Mouse (Mus musculus) thymus, postnatal 4 days (tissue): ENCODE measurements around the gene Tsga10ip.

Experiments
- DNase-seq: peaks from one replicate; pipeline ENCODE4 v3.0.0; 2021

Gene Tsga10ip

DNA sequence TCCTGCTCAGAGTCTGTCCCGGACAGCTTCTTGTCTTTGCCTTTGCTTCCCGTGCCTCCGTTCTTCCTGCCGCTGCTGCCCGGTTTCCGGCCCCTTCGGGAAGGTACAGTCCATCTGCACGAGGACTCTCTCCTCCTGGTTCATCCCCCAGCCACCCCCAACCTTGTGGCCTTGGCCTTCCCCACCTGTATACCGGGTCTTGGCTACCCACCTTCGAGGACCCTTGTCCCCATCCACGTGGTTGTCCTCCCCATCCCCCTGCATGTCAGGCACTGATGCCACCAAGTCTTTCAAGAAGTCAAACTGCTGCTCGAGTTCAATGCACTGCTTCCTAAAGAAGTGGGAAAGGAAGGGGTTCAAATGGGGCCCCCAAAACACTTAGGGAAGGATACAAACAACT is 21.2 kb upstream of the Tsga10ip start:
- DNase-seq, result peak; percentile 42

GRCm38 (mm10) chr19:5422895-5423443 is 20.6 kb upstream of the Tsga10ip start:
- peak; percentile 50 for DNase-seq

GRCm38 (mm10) chr19:5422267-5422666 is 19.9 kb upstream of the Tsga10ip start:
- peak; percentile 51 for DNase-seq

DNA sequence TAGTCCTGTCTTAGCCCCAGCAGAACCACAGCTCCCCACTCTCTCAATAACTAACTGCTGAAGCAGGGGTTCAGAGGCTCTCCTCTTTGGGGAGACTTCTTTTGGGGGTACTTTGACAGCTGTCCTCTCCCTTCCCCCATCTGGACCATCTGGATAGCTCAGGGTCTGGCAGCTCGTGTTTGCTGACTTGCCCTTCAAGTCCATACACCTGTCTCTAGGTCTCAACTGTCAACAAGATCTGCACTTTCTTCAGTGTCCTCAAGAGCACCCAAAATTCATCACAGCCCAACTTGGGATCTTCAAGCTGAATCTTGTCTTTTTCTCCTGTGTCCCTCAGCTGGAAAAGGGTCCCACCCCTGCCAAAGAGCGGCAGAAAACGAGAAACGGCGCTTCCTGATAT is 19.5 kb upstream of the Tsga10ip start:
- DNase-seq, result peak; percentile 36

GRCm38 (mm10) chr19:5420579-5420978 is 18.3 kb upstream of the Tsga10ip start:
- no peak for DNase-seq

GRCm38 (mm10) chr19:5419630-5420029 is 17.3 kb upstream of the Tsga10ip start:
- DNase-seq, result no peak

DNA sequence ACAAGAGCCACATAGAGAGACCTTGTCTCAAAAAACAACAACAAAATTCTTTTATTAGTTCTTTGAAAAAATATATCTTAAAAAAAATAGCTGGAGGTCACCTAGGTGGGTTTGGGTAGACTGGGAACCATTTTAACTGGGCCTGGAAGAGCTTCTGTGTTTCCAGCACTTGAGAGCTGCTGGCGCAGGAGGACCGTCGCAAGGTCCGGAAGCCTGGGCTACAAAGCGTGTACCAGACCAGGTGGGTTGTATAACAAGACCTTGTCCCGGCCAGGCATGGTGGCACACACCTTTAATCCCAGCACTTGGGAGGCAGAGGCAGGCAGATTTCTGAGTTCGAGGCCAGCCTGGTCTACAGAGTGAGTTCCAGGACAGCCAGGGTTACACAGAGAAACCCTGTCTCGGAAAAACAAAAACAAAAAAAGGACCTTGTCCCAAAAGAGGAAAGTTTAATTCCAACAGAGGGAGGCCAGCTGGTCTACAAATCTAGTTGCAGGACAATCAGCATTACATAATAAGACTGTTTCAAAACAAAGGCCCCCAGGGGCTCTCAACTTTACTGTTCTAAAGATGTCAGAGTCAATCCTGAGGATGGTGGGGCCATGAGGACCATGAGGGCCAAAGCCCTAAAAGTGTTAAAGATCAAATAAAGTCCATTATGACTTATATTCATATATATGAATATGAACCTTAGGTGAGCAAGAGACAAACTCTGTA is 16.6 kb upstream of the Tsga10ip start:
- DNase-seq, result no peak

- no peak for DNase-seq
These were observed 12.2 kb upstream of the Tsga10ip start for GRCm38 (mm10) chr19:5414534-5414957.

DNA sequence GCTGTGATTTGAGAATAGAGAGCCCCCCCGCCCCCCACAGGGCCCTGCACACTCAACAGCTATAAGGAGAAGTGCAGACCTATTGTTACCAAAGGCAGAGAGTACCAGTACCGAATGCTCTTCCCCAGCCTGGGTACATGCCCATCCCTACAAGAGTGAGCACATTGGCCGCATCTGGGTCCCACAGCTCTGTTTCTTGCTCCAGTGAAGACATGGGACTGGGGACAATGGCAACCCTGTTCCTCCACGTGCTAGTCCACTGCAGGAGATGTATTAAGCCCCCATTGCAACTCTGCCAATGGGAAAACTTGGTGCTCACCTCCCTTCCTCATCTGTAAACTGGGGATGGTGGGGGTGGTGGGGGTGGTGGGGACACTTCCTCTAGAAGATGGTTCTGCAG is 11.5 kb upstream of the Tsga10ip start:
- DNase-seq, result no peak

DNA sequence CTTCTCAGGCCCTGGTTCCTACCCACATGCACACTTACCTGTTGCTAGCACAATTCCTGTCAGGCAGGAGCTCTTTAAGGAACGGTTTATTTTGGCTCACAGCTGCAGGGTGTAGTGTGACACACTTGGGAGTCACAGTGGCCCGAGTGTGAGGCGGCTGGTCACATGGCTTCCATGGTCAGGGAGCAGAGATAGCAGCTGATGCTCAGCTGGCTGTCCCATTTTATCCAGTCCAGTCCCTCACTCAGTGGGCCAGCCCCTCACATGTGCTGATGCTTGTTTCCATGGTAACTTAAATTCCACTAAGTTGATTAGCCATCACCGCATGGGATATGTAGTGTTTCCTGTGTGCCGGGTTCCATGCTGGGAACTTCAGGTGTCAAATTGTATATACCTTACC is 9.6 kb upstream of the Tsga10ip start:
- no peak for DNase-seq

DNA sequence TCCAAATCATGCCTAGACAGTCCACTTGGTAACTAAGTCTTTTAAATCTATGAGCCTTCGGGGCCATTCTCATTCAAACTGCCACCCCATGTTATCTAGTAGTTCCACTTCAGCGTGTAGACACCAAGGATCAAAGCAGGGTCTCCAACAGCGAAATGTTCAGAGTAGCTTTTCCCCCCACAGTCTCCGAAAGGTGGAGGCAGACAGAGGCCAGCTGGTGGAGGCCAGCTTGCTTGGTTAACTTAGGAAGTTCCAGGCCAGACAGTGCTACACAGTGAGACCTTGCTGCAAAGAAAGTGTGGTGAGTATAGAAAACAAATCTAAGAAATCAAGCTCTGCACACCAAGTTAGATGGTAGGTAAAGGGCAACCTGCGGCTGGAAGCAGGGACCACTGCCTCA is 8.3 kb upstream of the Tsga10ip start:
- DNase-seq, result no peak

DNA sequence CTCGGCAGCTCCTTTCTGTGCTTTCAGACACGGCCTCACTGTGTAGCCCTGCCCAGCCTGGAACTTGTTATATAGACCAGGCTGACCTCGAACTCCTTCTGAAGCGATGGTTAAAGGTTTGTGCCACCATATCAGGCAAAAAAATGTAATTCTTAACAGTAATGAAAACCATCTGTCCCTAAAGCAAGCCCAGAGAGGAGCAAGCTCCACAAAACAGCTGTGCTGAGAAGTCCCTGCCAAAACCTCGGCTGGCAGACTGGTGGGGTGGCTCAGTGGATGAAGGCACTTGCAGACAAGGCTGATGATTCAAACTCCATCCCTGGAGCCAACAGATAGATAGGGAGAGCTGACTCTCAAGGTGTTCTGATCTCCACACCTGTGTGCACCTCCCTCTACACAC is 6.7 kb upstream of the Tsga10ip start:
- DNase-seq, result no peak

DNA sequence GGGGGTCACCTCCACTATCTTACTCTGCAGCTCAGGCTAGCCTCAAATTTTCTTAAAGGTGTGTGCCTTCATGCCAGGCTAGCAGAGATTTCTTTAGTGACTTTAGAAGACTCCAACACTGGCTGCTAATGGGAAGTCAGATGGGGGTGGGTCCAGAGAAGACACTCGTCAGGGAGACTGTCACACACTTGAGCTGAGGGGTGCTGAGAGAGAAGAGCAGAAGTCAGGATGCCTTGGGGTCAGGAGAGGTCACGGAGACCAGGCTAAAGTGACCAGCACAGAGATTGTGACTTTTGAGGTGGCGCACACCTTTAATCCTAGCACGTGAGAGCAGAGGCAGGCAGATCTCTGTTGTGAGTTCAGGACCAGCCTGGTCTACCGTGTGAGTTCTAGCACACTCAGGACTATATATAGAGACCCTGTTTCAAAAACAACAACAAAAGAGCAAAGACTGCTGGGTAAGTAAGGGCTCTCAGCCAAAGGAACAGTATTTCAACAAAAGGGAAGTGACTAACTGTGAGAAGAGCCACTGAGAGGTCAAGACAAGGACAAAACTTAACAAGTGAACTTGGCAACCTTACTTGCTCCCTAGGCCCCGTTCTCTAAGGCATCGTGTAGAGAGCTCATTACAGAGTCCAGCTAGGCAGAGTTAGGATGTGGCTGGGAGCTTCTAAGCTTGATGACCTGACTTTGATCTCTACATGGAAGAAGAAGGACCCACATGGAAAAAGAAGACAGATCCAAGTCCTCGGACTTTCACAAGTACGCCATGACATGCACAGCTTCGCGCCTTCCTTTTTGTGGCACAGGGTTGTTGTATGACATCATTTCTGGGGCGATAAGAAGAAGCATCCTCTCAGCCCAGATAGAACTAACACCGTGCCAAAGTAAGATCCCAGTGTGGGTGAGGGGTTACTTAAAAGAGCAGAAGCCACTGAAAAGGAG is 6.0 kb upstream of the Tsga10ip start:
- DNase-seq, result no peak

- DNase-seq, result peak; percentile 80
These were observed 4.8 kb upstream of the Tsga10ip start for GRCm38 (mm10) chr19:5407133-5407532.

DNA sequence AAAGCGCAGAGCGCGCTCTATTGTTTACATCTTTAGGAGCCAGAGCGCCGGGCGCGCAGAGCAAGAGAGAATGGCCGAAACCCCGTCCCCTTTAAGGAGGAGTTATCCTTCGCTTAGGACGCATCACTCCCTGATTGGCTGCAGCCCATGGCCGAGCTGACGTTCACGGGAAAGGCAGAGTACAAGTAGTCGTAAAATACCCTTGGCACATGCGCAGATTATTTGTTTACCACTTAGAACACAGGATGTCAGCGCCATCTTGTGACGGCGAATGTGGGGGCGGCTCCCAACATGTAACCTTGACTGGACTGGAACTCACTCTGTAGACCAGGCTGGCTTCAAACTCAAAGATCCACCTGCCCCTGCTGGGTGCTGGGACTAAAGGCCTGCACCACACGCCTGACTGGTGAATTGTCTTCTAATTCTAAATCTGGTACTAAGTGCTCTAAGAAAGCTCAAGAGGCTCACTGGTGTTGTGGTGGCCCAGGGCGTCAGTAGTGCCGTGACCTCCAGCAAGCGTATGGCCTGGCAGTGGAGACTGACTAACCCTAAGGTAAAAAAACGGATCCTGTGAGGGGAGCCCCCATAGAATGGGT is 4.3 kb upstream of the Tsga10ip start:
- DNase-seq, result peak; percentile 45

DNA sequence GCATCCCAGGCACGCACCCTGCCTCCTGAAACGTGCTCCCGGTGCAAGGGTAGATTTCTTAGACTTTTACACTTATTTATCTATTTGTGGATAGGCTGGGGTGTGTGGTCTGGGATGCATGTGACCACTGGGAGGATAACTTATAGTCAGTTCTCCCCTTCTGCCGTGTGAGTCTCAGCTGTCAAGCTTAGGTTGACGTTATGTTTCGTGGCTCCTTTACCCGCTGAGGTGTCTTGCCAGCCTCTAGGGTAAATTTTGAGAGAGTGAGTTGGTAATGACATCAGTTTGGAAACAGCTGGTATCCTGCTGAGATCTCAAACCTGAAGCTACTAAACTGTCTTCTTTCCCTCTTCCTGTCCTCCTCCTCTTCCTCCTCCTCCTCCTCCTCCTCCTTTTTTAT is 3.6 kb upstream of the Tsga10ip start:
- DNase-seq, result no peak

- DNase-seq, result peak; percentile 37
These were observed 1.3 kb downstream of the Tsga10ip start for GRCm38 (mm10) chr19:5401073-5401472.

DNA sequence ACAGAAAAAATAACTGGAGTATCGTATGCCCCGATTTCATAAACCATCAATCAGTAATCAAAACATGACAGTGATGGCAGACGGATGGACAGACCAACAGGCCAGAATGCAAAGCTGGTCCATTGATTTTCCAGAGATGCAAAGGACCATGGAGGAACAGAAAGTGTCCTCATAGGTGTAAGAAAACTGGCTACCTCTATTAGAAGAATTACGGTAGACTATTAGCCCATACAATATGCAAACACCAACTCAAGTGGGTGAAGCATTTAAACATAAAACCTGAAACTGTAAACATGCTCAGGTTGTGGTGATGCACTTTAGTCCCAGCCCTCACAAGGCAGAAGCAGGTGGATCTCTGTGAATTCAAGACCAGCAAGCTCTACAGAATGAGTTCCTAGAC is 7.0 kb downstream of the Tsga10ip start:
- no peak for DNase-seq

GRCm38 (mm10) chr19:5394168-5394567 is 8.2 kb downstream of the Tsga10ip start:
- DNase-seq, result no peak

DNA sequence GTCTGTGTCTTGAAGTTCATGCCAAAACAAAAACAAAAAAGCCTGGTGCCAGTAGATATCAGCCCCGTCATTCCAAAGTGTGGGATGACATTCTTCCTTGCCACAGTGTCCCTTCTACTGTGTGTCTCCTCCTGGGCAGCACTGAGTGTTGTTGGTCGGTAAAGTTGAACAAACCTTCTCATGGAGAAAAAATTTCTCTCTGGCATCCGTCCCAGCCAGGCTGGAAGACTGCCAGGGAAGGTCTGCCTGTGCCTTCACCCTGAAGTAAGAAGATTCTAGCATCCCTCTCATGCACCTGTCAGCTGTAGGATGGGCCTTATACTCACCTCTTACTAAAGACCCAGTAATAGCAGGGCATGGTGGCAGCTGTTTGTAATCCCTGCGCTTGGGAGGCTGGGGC is 9.4 kb downstream of the Tsga10ip start:
- DNase-seq, result no peak

GRCm38 (mm10) chr19:5390416-5390815 is 11.9 kb downstream of the Tsga10ip start:
- DNase-seq, result peak; percentile 61

DNA sequence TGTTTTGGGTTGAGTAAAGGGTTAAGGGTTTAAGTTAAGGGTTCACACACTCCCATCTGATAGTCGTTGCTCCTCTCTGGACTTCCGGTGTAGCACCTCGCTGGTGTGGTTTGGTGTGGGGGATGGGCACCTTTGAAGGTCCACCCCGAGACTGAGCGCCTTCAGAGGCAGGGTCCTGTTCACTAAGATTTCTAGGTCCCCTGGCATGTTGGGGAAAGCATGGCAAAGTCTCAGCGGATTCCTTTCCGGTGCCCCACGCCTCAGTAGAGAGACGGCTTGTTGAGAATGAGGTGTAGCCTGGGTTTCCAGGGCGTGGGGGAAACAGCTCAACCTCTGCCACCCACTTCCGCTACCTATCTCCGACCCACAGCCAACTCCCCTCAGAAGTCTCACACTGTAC is 12.7 kb downstream of the Tsga10ip start:
- DNase-seq, result peak; percentile 81

- DNase-seq, result peak; percentile 94
These were observed 13.6 kb downstream of the Tsga10ip start, which contains the start of gene Sart1 for GRCm38 (mm10) chr19:5388588-5389242. Gene Sart1, minus strand, starts transcription at chr19:5388703.
